13 mouse cellular contexts compared by ENCODE assay signal in the genomic region with DNA sequence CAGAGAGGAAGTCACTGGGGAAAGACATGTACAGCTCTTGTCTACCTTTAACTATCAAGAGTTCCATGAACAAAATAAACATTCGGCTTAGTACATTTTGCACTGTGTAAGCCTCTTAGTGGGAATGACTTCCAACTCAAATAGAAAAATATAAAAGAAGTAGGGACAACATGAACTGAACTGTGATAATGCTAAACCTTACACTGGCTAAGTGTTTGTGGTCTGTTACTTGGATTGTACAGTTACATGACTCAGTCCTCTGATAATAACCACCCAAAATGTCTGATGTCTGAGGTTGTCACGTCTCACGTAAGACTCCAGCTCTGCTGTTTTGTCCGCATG.
A peak's percentile ranks its signal among the peaks of the same experiment; 100 is the strongest.
DNase-seq lines count a peak whose midpoint lies in the region; ATAC-seq and TF ChIP-seq lines count a peak whose summit lies in the region.
"Had no signal": no experiment of that assay in that cellular context is flagged by ENCODE, and none has a peak within 500 bp of the region (broad histone marks: within the 10 kb centered on the region; RNA-seq: fewer than 3 reads in every experiment).

No protein-coding gene starts in this region.

- no peak overlapping the region for H3K9ac ChIP-seq in forebrain, postnatal 0 days
- no peak overlapping the region for H3K9ac ChIP-seq in forebrain, embryonic 12.5 days
- H3K9ac ChIP-seq in hindbrain, embryonic 15.5 days, result no peak overlapping the region
- no peak overlapping the region for H3K9ac ChIP-seq in hindbrain, embryonic 11.5 days (ENCODE audit: low read depth, low read length)
- no peak overlapping the region for H3K9ac ChIP-seq in midbrain, embryonic 16.5 days (ENCODE audit: low read depth, low read length)
- no peak overlapping the region for H3K9ac ChIP-seq in midbrain, embryonic 13.5 days (replicated peaks)
- H3K9ac ChIP-seq in liver, embryonic 12.5 days, result no peak overlapping the region
- H3K9ac ChIP-seq: liver, postnatal 0 days had no signal

- 80% methylated on average over 4 of the region's 4 CpGs for WGBS in forebrain, postnatal 0 days
- WGBS in forebrain, embryonic 12.5 days, result 91% methylated on average over 4 of the region's 4 CpGs
- 89% methylated on average over 4 of the region's 4 CpGs for WGBS in hindbrain, embryonic 15.5 days
- WGBS in hindbrain, embryonic 11.5 days, result 94% methylated on average over 4 of the region's 4 CpGs
- 90% methylated on average over 4 of the region's 4 CpGs for WGBS in midbrain, embryonic 16.5 days
- 94% methylated on average over 4 of the region's 4 CpGs for WGBS in midbrain, embryonic 13.5 days
- WGBS in liver, embryonic 12.5 days (ENCODE audit: insufficient replicate concordance), result 72% methylated on average over 4 of the region's 4 CpGs

- no peak overlapping the region for H3K4me2 ChIP-seq in forebrain, postnatal 0 days (ENCODE audit: low read depth)
- no peak overlapping the region for H3K4me2 ChIP-seq in forebrain, embryonic 12.5 days
- H3K4me2 ChIP-seq in hindbrain, embryonic 15.5 days, result no peak overlapping the region
- no peak overlapping the region for H3K4me2 ChIP-seq in hindbrain, embryonic 11.5 days (replicated peaks; ENCODE audit: low read depth, low read length)
- no peak overlapping the region for H3K4me2 ChIP-seq in midbrain, embryonic 16.5 days (ENCODE audit: low read length)
- H3K4me2 ChIP-seq in midbrain, embryonic 13.5 days (replicated peaks), result no peak overlapping the region
- H3K4me2 ChIP-seq in liver, embryonic 12.5 days, result no peak overlapping the region
- H3K4me2 ChIP-seq: midbrain, embryonic 11.5 days had no signal

- H3K27ac ChIP-seq in forebrain, postnatal 0 days (ENCODE audit: low read depth, low read length), result peak overlapping the region; percentile 21; the same call in 1 of the 2 replicates
- H3K27ac ChIP-seq in forebrain, embryonic 12.5 days, result no peak overlapping the region
- H3K27ac ChIP-seq in hindbrain, embryonic 15.5 days (replicated peaks), result peak overlapping the region; percentile 18; the same call in 1 of the 2 replicates
- H3K27ac ChIP-seq in hindbrain, embryonic 11.5 days (ENCODE audit: low read depth, low read length), result no peak overlapping the region
- H3K27ac ChIP-seq in midbrain, embryonic 16.5 days (ENCODE audit: low read length), result no peak overlapping the region
- no peak overlapping the region for H3K27ac ChIP-seq in midbrain, embryonic 13.5 days
- no peak overlapping the region for H3K27ac ChIP-seq in liver, embryonic 12.5 days

- TF ChIP-seq CTCF in forebrain, postnatal 0 days (IDR thresholded peaks at IDR 0.05; ENCODE audit: low read depth), result no peak

- H3K27me3 ChIP-seq in forebrain, postnatal 0 days (ENCODE audit: insufficient read depth, low read length), result no peaks in the 10 kb centered on the region
- H3K27me3 ChIP-seq in forebrain, embryonic 12.5 days, result no peaks in the 10 kb centered on the region
- no peaks in the 10 kb centered on the region for H3K27me3 ChIP-seq in hindbrain, embryonic 15.5 days
- no peaks in the 10 kb centered on the region for H3K27me3 ChIP-seq in hindbrain, embryonic 11.5 days (ENCODE audit: control insufficient read depth, insufficient read depth, low read length)
- no peaks in the 10 kb centered on the region for H3K27me3 ChIP-seq in midbrain, embryonic 16.5 days (ENCODE audit: control insufficient read depth, insufficient read depth, low read depth, low read length)
- no peaks in the 10 kb centered on the region for H3K27me3 ChIP-seq in midbrain, embryonic 13.5 days
- no peaks in the 10 kb centered on the region for H3K27me3 ChIP-seq in liver, embryonic 12.5 days (replicated peaks)
- H3K27me3 ChIP-seq: Patski had no signal

- H3K36me3 ChIP-seq in forebrain, postnatal 0 days (ENCODE audit: insufficient read depth), result no peaks in the 10 kb centered on the region
- H3K36me3 ChIP-seq in forebrain, embryonic 12.5 days (replicated peaks), result no peaks in the 10 kb centered on the region
- no peaks in the 10 kb centered on the region for H3K36me3 ChIP-seq in hindbrain, embryonic 15.5 days
- no peaks in the 10 kb centered on the region for H3K36me3 ChIP-seq in hindbrain, embryonic 11.5 days (ENCODE audit: control insufficient read depth, insufficient read depth, low read length)
- no peaks in the 10 kb centered on the region for H3K36me3 ChIP-seq in midbrain, embryonic 16.5 days (ENCODE audit: control insufficient read depth, insufficient read depth, low read length)
- H3K36me3 ChIP-seq in midbrain, embryonic 13.5 days, result no peaks in the 10 kb centered on the region
- H3K36me3 ChIP-seq in liver, embryonic 12.5 days, result no peaks in the 10 kb centered on the region

- no peak overlapping the region for H3K4me3 ChIP-seq in forebrain, postnatal 0 days (ENCODE audit: low read depth, low read length)
- no peak overlapping the region for H3K4me3 ChIP-seq in forebrain, embryonic 12.5 days (replicated peaks)
- H3K4me3 ChIP-seq in hindbrain, embryonic 15.5 days, result no peak overlapping the region
- H3K4me3 ChIP-seq in hindbrain, embryonic 11.5 days (ENCODE audit: low read depth, low read length), result no peak overlapping the region
- no peak overlapping the region for H3K4me3 ChIP-seq in midbrain, embryonic 16.5 days (ENCODE audit: low read depth, low read length)
- H3K4me3 ChIP-seq in midbrain, embryonic 13.5 days (replicated peaks), result no peak overlapping the region
- H3K4me3 ChIP-seq in liver, embryonic 12.5 days, result no peak overlapping the region

- DNase-seq in forebrain, postnatal 0 days, result no peak
- DNase-seq in hindbrain, embryonic 11.5 days (ENCODE audit: low spot score), result no peak
- no peak for DNase-seq in B cell, adult 2 months
- DNase-seq: kidney, adult 11 months; liver, postnatal 0 days; thymus, adult 18-20 months had no signal

- peaks cover 9% of the 10 kb centered on the region for H3K4me1 ChIP-seq in forebrain, postnatal 0 days (ENCODE audit: insufficient read depth)
- 0 out of 2 replicates have a peak, but pooled peaks cover 5% of the 10 kb centered on the region for H3K4me1 ChIP-seq in forebrain, embryonic 12.5 days
- peaks cover 9% of the 10 kb centered on the region; the same call in 1 of the 2 replicates for H3K4me1 ChIP-seq in hindbrain, embryonic 15.5 days (replicated peaks)
- H3K4me1 ChIP-seq in hindbrain, embryonic 11.5 days (replicated peaks; ENCODE audit: control insufficient read depth, insufficient read depth, low read length), result no peaks in the 10 kb centered on the region
- H3K4me1 ChIP-seq in midbrain, embryonic 16.5 days (ENCODE audit: control insufficient read depth, insufficient read depth, low read length), result peaks cover 5% of the 10 kb centered on the region; the same call in 1 of the 2 replicates
- 0 out of 2 replicates have a peak, but pooled peaks cover 5% of the 10 kb centered on the region for H3K4me1 ChIP-seq in midbrain, embryonic 13.5 days (replicated peaks)
- H3K4me1 ChIP-seq in liver, embryonic 12.5 days, result no peaks in the 10 kb centered on the region

- H3K9me3 ChIP-seq in forebrain, postnatal 0 days (ENCODE audit: low read length), result no peaks in the 10 kb centered on the region
- no peaks in the 10 kb centered on the region for H3K9me3 ChIP-seq in forebrain, embryonic 12.5 days
- H3K9me3 ChIP-seq in hindbrain, embryonic 15.5 days, result no peaks in the 10 kb centered on the region
- H3K9me3 ChIP-seq in hindbrain, embryonic 11.5 days (ENCODE audit: control insufficient read depth, low read length), result no peaks in the 10 kb centered on the region
- no peaks in the 10 kb centered on the region for H3K9me3 ChIP-seq in midbrain, embryonic 16.5 days (replicated peaks; ENCODE audit: control insufficient read depth, low read length, poor library complexity, severe bottlenecking)
- H3K9me3 ChIP-seq in midbrain, embryonic 13.5 days, result no peaks in the 10 kb centered on the region
- no peaks in the 10 kb centered on the region for H3K9me3 ChIP-seq in liver, embryonic 12.5 days (replicated peaks)

- ATAC-seq in forebrain, postnatal 0 days, result 0 out of 2 replicates have a peak, but pooled peaks have one; percentile 10
- ATAC-seq in forebrain, embryonic 12.5 days (ENCODE audit: low FRiP score), result no peak
- ATAC-seq in hindbrain, embryonic 15.5 days (ENCODE audit: low FRiP score, low read depth), result 0 out of 2 replicates have a peak, but pooled peaks have one; percentile 10
- ATAC-seq in hindbrain, embryonic 11.5 days (ENCODE audit: low FRiP score), result no peak
- ATAC-seq in midbrain, embryonic 16.5 days, result 0 out of 2 replicates have a peak, but pooled peaks have one; percentile 30
- no peak for ATAC-seq in midbrain, embryonic 13.5 days
- no peak for ATAC-seq in liver, embryonic 12.5 days
- ATAC-seq: liver, postnatal 0 days; Patski had no signal

Comparison
In these comparisons a context has a peak if more than half of its experiments do, and no peak if none do; other contexts are left out.
1. ATAC-seq: peak in forebrain, postnatal 0 days (single experiment), hindbrain, embryonic 15.5 days (single experiment) and midbrain, embryonic 16.5 days (single experiment); none in forebrain, embryonic 12.5 days (single experiment), hindbrain, embryonic 11.5 days (single experiment), midbrain, embryonic 13.5 days (single experiment) and liver, embryonic 12.5 days (single experiment).
2. H3K27ac ChIP-seq: peak in forebrain, postnatal 0 days (single experiment) and hindbrain, embryonic 15.5 days (single experiment); none in forebrain, embryonic 12.5 days (single experiment), hindbrain, embryonic 11.5 days (single experiment), midbrain, embryonic 16.5 days (single experiment), midbrain, embryonic 13.5 days (single experiment) and liver, embryonic 12.5 days (single experiment).